Comparison of ENCODE assay signal across 9 mouse cellular contexts in genomic region chrX:11614237-11614636, GRCm38 (mm10).
DNase-seq lines count a peak whose midpoint lies in the region; ATAC-seq and TF ChIP-seq lines count a peak whose summit lies in the region.
"Had no signal": no experiment of that assay in that cellular context is flagged by ENCODE, and none has a peak within 500 bp of the region (broad histone marks: within the 10 kb centered on the region; RNA-seq: fewer than 3 reads in every experiment).

No protein-coding gene starts in this region.

- 21% methylated on average over 8 of the region's 8 CpGs for WGBS in lung, embryonic 14.5 days
- 43% methylated on average over 8 of the region's 8 CpGs for WGBS in lung, adult 2 months
- WGBS in limb, embryonic 14.5 days: 31% methylated on average over 8 of the region's 8 CpGs

- H3K27ac ChIP-seq in lung, embryonic 14.5 days (ENCODE audit: low read depth): no peak overlapping the region
- H3K27ac ChIP-seq in limb, embryonic 14.5 days (replicated peaks; ENCODE audit: low read depth, low read length): no peak overlapping the region

- DNase-seq in adrenal gland, adult 2 months: peak; percentile 41
- DNase-seq in adrenal gland, postnatal 4 days (ENCODE audit: low spot score in 2 of 2): no peak
- peak; percentile 90 for DNase-seq in lung, embryonic 14.5 days
- DNase-seq in lung, adult 2 months: no peak
- peak; percentile 8 to 11 for DNase-seq in heart, adult 9 months (ENCODE audit: low spot score in 2 of 2)
- DNase-seq in limb, embryonic 14.5 days (ENCODE audit: low spot score): peak; percentile 70
- no peak for DNase-seq in layer of hippocampus, postnatal 14 days (ENCODE audit: low spot score in 2 of 2)
- DNase-seq in layer of hippocampus, adult 18-20 months (ENCODE audit: low spot score in 2 of 2): no peak

- peak; percentile 75; the same call in 1 of the 2 replicates for ATAC-seq in lung, embryonic 14.5 days (ENCODE audit: insufficient read depth)
- no peak for ATAC-seq in limb, embryonic 14.5 days (ENCODE audit: low FRiP score, low read depth)

- no peak overlapping the region for H3K9ac ChIP-seq in lung, embryonic 14.5 days
- no peak overlapping the region for H3K9ac ChIP-seq in limb, embryonic 14.5 days (ENCODE audit: low read depth, low read length, severe bottlenecking)

- no peaks in the 10 kb centered on the region for H3K27me3 ChIP-seq in lung, embryonic 14.5 days (ENCODE audit: insufficient read depth, low read length)
- H3K27me3 ChIP-seq in limb, embryonic 14.5 days (ENCODE audit: control insufficient read depth, insufficient read depth, low read length): no peaks in the 10 kb centered on the region

- no peak for TF ChIP-seq CTCF in lung, embryonic 14.5 days (IDR thresholded peaks at IDR 0.05; ENCODE audit: low read depth)
- TF ChIP-seq CTCF in lung, adult 2 months (IDR thresholded peaks at IDR 0.05; ENCODE audit: insufficient read depth, low read length): no peak

- TF ChIP-seq POLR2A in lung, adult 2 months (IDR thresholded peaks at IDR 0.05; ENCODE audit: borderline replicate concordance, extremely low read depth, low read depth, low read length): no peak
- TF ChIP-seq POLR2A in limb, embryonic 14.5 days (IDR thresholded peaks at IDR 0.05; ENCODE audit: borderline replicate concordance, extremely low read depth, insufficient read depth, insufficient read length): no peak

- H3K4me2 ChIP-seq in lung, embryonic 14.5 days: 0 out of 2 replicates have a peak overlapping the region, but pooled peaks have one; percentile 7
- no peak overlapping the region for H3K4me2 ChIP-seq in limb, embryonic 14.5 days (replicated peaks; ENCODE audit: low read depth, low read length, severe bottlenecking)

- H3K9me3 ChIP-seq in lung, embryonic 14.5 days (ENCODE audit: low read depth, low read length): no peaks in the 10 kb centered on the region
- no peaks in the 10 kb centered on the region for H3K9me3 ChIP-seq in limb, embryonic 14.5 days (ENCODE audit: control insufficient read depth, low read length)

- no peaks in the 10 kb centered on the region for H3K4me1 ChIP-seq in lung, embryonic 14.5 days (ENCODE audit: insufficient read depth)
- H3K4me1 ChIP-seq in lung, adult 2 months (ENCODE audit: control insufficient read depth, insufficient read depth, low read length): no peaks in the 10 kb centered on the region
- peaks cover 3% of the 10 kb centered on the region; the same call in 1 of the 2 replicates for H3K4me1 ChIP-seq in limb, embryonic 14.5 days (ENCODE audit: control insufficient read depth, insufficient read depth, low read length)

- H3K36me3 ChIP-seq in lung, embryonic 14.5 days (ENCODE audit: insufficient read depth): no peaks in the 10 kb centered on the region
- H3K36me3 ChIP-seq in limb, embryonic 14.5 days (ENCODE audit: control insufficient read depth, insufficient read depth, low read length): no peaks in the 10 kb centered on the region

- H3K4me3 ChIP-seq in lung, embryonic 14.5 days (ENCODE audit: low read depth, low read length): no peak overlapping the region
- H3K4me3 ChIP-seq in lung, adult 2 months (replicated peaks; ENCODE audit: extremely low read depth, low read depth, low read length): no peak overlapping the region
- no peak overlapping the region for H3K4me3 ChIP-seq in limb, embryonic 14.5 days (replicated peaks; ENCODE audit: low read length)
- H3K4me3 ChIP-seq: myocyte had no signal

Comparison
In these comparisons a context has a peak if more than half of its experiments do, and no peak if none do; other contexts are left out.
1. DNase-seq: peak in adrenal gland, adult 2 months (single experiment), lung, embryonic 14.5 days (single experiment), heart, adult 9 months (2 of 2) and limb, embryonic 14.5 days (single experiment); none in adrenal gland, postnatal 4 days (0 of 2), lung, adult 2 months (single experiment), layer of hippocampus, postnatal 14 days (0 of 2) and layer of hippocampus, adult 18-20 months (0 of 2).